Mouse (Mus musculus) stomach, embryonic 16.5 days (tissue): ENCODE results near the gene Pdzd9. TPM values are rescaled to one million over a fixed set of nuclear protein-coding genes. Genes with fewer than 3 reads are reported as not detected.
"Not testable (repeated sequence)": the region's sequence is repeated elsewhere in the genome, so short reads cannot be mapped to it uniquely, and the experiment has no call there.

ENCODE experiments used
- ATAC-seq: fragments of 200-750 bp; cut with Nextera tagmentation; 2 replicates; pipeline ENCODE4 v1.8.0; 2017; ENCODE audit warnings: moderate number of reproducible peaks, moderate TSS enrichment; ENCODE audit not compliant: insufficient read depth, low FRiP score
- H3K27ac ChIP-seq: fragments of 300-500 bp; sonication (generic); 2 replicates; pipeline ENCODE4 v1.5.1; 2014; ENCODE audit warnings: low read length
- H3K27me3 ChIP-seq: fragments of 300-500 bp; sonication (generic); 2 replicates; pipeline ENCODE4 v1.6.1; 2014; ENCODE audit warnings: low read length, control low read depth, mixed read lengths; ENCODE audit not compliant: control insufficient read depth, insufficient read depth
- H3K36me3 ChIP-seq: fragments of 300-500 bp; sonication (generic); 2 replicates; pipeline ENCODE4 v1.6.1; 2014; ENCODE audit warnings: low read length; ENCODE audit not compliant: control insufficient read depth, insufficient read depth
- H3K4me1 ChIP-seq: fragments of 300-500 bp; sonication (generic); 2 replicates; pipeline ENCODE4 v1.6.1; 2014; ENCODE audit warnings: low read length, control low read depth, mixed read lengths; ENCODE audit not compliant: control insufficient read depth, insufficient read depth
- H3K4me2 ChIP-seq: fragments of 300-500 bp; sonication (generic); 2 replicates; pipeline ENCODE4 v1.6.1; 2014; ENCODE audit warnings: low read depth, low read length, mixed read lengths
- H3K4me3 ChIP-seq: fragments of 300-500 bp; sonication (generic); replicated peaks from 2 replicates; pipeline ENCODE4 v1.5.1; 2014; ENCODE audit warnings: mild to moderate bottlenecking, low read length
- H3K9ac ChIP-seq: fragments of 300-500 bp; sonication (generic); 2 replicates; pipeline ENCODE4 v1.6.1; 2014; ENCODE audit warnings: low read length
- H3K9me3 ChIP-seq: fragments of 300-500 bp; sonication (generic); replicated peaks from 2 replicates; pipeline ENCODE4 v1.6.1; 2016; ENCODE audit warnings: low read length, control low read depth; ENCODE audit not compliant: control insufficient read depth
- WGBS: fragments of 180-500 bp; shearing (Covaris S2); extraction: QIAGEN DNeasy Blood & Tissue Kit; methylation state at CpG from one replicate; pipeline ENCODE4 v1.1.7; 2014; 5-methylcytosine and 5-hydroxymethylcytosine counted together
- polyA plus RNA-seq: library from polyadenylated mRNA; unstranded; fragments of >200 nt; fragmentation: Nextera tagmentation; extraction: Ambion mirVana; gene quantifications from 2 replicates; pipeline ENCODE4 v1.2.1, GENCODE M21; 2015

The Pdzd9 gene
- polyA plus RNA-seq: 0.17 and 0.35 TPM in 2 replicates

- peak within 1 kb of the TSS; percentile 19; the same call in 1 of the 2 replicates for H3K4me2 ChIP-seq
- H3K27ac ChIP-seq: no peak within 1 kb of the TSS
- H3K4me1 ChIP-seq: no peaks in the 10 kb centered on the region
- peak; percentile 17; the same call in 1 of the 2 replicates for ATAC-seq
- no peaks in the 10 kb centered on the region for H3K9me3 ChIP-seq
- H3K27me3 ChIP-seq: no peaks in the 10 kb centered on the region
- 20% methylated on average over 14 of the region's 14 CpGs for WGBS
- H3K36me3 ChIP-seq: no peaks in the 10 kb centered on the region
- no peak within 1 kb of the TSS for H3K9ac ChIP-seq
- no peak within 1 kb of the TSS for H3K4me3 ChIP-seq
Observed at GRCm38 (mm10) chr7:120670153-120670875, at the start of gene Pdzd9. Gene Pdzd9 (minus strand): TSS chr7:120670343.

- Histone ChIP-seq H3K27me3 (no peaks in the 10 kb centered on the region), H3K9me3 (no peaks in the 10 kb centered on the region), H3K4me2 (no peak overlapping the region), H3K4me3 (no peak overlapping the region), H3K4me1 (no peaks in the 10 kb centered on the region), H3K27ac (no peak overlapping the region), H3K9ac (no peak overlapping the region), H3K36me3 (no peaks in the 10 kb centered on the region)
- ATAC-seq: no peak
- 64% methylated on average over 2 of the region's 2 CpGs for WGBS
Observed at GRCm38 (mm10) chr7:120717261-120717660, 47.1 kb upstream of the Pdzd9 start.

- ATAC-seq, H3K9ac ChIP-seq, H3K4me3 ChIP-seq, H3K27me3 ChIP-seq, H3K4me2 ChIP-seq, H3K36me3 ChIP-seq, H3K9me3 ChIP-seq, H3K4me1 ChIP-seq, H3K27ac ChIP-seq: not testable (repeated sequence)
- 89% methylated on average over 11 of the region's 11 CpGs for WGBS
Observed at GRCm38 (mm10) chr7:120713951-120714350, 43.8 kb upstream of the Pdzd9 start.

GRCm38 (mm10) chr7:120713225-120713624 is 43.1 kb upstream of the Pdzd9 start:
- no peaks in the 10 kb centered on the region for H3K36me3 ChIP-seq
- 90% methylated on average over 2 of the region's 2 CpGs for WGBS
- ATAC-seq: no peak

GRCm38 (mm10) chr7:120712071-120712470 is 41.9 kb upstream of the Pdzd9 start:
- Histone ChIP-seq H3K36me3 (no peaks in the 10 kb centered on the region), H3K9ac (no peak overlapping the region), H3K27me3 (no peaks in the 10 kb centered on the region), H3K4me3 (no peak overlapping the region), H3K27ac (no peak overlapping the region), H3K4me1 (no peaks in the 10 kb centered on the region), H3K4me2 (no peak overlapping the region), H3K9me3 (no peaks in the 10 kb centered on the region)
- WGBS: 87% methylated on average over 2 of the region's 2 CpGs
- no peak for ATAC-seq

More at GRCm38 (mm10) chr7:120713225-120713624, 43.1 kb upstream of the Pdzd9 start:
- Histone ChIP-seq H3K4me3 (no peak overlapping the region), H3K9me3 (no peaks in the 10 kb centered on the region), H3K27ac (no peak overlapping the region), H3K4me2 (no peak overlapping the region), H3K4me1 (no peaks in the 10 kb centered on the region), H3K9ac (no peak overlapping the region), H3K27me3 (no peaks in the 10 kb centered on the region)

GRCm38 (mm10) chr7:120703888-120704287 is 33.7 kb upstream of the Pdzd9 start:
- H3K4me1 ChIP-seq: 0 out of 2 replicates have a peak, but pooled peaks cover 5% of the 10 kb centered on the region
- ATAC-seq: no peak
- no peak overlapping the region for H3K4me3 ChIP-seq
- no peaks in the 10 kb centered on the region for H3K27me3 ChIP-seq
- no peaks in the 10 kb centered on the region for H3K36me3 ChIP-seq
- no peak overlapping the region for H3K9ac ChIP-seq
- 50% methylated on average over 3 of the region's 3 CpGs for WGBS
- no peaks in the 10 kb centered on the region for H3K9me3 ChIP-seq
- H3K27ac ChIP-seq: no peak overlapping the region
- H3K4me2 ChIP-seq: no peak overlapping the region

GRCm38 (mm10) chr7:120699586-120699985 is 29.4 kb upstream of the Pdzd9 start:
- Histone ChIP-seq H3K27ac (no peak overlapping the region), H3K27me3 (no peaks in the 10 kb centered on the region), H3K4me2 (no peak overlapping the region), H3K4me3 (no peak overlapping the region), H3K36me3 (no peaks in the 10 kb centered on the region), H3K9ac (no peak overlapping the region), H3K9me3 (no peaks in the 10 kb centered on the region), H3K4me1 (peaks cover 8% of the 10 kb centered on the region; the same call in 1 of the 2 replicates)
- no peak for ATAC-seq
- 86% methylated on average over 6 of the region's 6 CpGs for WGBS

GRCm38 (mm10) chr7:120696331-120696730 is 26.2 kb upstream of the Pdzd9 start:
- H3K9me3 ChIP-seq: no peaks in the 10 kb centered on the region
- no peaks in the 10 kb centered on the region for H3K27me3 ChIP-seq
- 90% methylated on average over 2 of the region's 2 CpGs for WGBS
- ATAC-seq: no peak
- H3K4me3 ChIP-seq: no peak overlapping the region
- H3K36me3 ChIP-seq: 0 out of 2 replicates have a peak, but pooled peaks cover 4% of the 10 kb centered on the region
- H3K4me2 ChIP-seq: no peak overlapping the region
- H3K9ac ChIP-seq: no peak overlapping the region
- peaks cover 3% of the 10 kb centered on the region; the same call in 1 of the 2 replicates for H3K4me1 ChIP-seq
- no peak overlapping the region for H3K27ac ChIP-seq

GRCm38 (mm10) chr7:120695641-120696040 is 25.5 kb upstream of the Pdzd9 start:
- Histone ChIP-seq H3K27me3 (no peaks in the 10 kb centered on the region), H3K27ac (no peak overlapping the region), H3K4me1 (peaks cover 3% of the 10 kb centered on the region; the same call in 1 of the 2 replicates), H3K9ac (no peak overlapping the region), H3K4me3 (no peak overlapping the region), H3K9me3 (no peaks in the 10 kb centered on the region), H3K4me2 (no peak overlapping the region), H3K36me3 (peaks cover 4% of the 10 kb centered on the region; the same call in 1 of the 2 replicates)
- WGBS: 70% methylated on average over 1 of the region's 1 CpGs
- no peak for ATAC-seq
